Mouse (Mus musculus): Measurements from ENCODE around the gene Foxp2. TPM values are rescaled to one million over a fixed set of nuclear protein-coding genes. Genes with fewer than 3 reads are reported as not detected.

Gene Foxp2
- total RNA-seq (2015), result not detected in 2 replicates
- total RNA-seq (2017), result not detected in 2 replicates

- peak; percentile 40; the same call in 1 of the 2 replicates for ATAC-seq (ENCODE audit: poor library complexity, severe bottlenecking)
Measured at GRCm38 (mm10) chr6:14901183-14901970, at the start of gene Foxp2. Foxp2 (plus strand) TSS chr6:14901349.

DNA sequence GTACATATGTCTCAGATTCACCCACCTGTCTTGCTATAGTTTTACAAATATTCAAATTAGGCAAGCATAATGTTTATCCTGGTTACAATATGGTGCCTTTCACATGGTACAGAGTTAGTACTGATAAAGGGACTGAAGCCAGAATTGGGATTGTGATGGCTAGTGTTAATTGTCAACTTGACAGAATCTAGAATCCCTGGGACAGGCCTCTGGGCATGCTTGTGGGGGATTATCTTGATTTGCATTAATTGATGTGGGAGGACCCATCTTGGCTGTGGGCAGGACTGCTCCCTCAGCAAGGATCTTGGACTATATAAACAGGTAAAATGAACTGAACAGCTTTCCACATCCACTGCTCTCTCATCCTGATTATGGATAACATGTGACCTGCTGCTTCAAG is 15.9 kb upstream of the Foxp2 start:
- no peak for ATAC-seq (ENCODE audit: poor library complexity, severe bottlenecking)

DNA sequence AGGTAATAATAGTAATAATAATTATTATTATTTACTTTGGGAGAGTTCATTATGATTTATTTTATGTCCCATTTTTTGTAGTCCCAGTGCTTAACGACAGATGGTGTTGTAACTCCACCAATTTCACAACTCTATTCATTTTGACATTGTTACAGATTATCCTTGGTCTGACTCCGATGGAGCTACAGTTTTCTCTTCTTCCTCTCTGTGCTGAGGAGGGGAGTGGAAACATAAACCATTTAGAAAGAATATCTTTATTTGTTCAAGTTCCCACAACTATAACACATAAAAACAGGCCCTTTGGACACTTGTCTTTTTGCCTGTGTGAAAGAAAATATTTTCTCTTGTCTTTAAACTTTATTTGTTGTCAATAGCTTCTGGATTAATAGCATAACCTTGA is 4.1 kb upstream of the Foxp2 start:
- ATAC-seq (ENCODE audit: poor library complexity, severe bottlenecking), result no peak

DNA sequence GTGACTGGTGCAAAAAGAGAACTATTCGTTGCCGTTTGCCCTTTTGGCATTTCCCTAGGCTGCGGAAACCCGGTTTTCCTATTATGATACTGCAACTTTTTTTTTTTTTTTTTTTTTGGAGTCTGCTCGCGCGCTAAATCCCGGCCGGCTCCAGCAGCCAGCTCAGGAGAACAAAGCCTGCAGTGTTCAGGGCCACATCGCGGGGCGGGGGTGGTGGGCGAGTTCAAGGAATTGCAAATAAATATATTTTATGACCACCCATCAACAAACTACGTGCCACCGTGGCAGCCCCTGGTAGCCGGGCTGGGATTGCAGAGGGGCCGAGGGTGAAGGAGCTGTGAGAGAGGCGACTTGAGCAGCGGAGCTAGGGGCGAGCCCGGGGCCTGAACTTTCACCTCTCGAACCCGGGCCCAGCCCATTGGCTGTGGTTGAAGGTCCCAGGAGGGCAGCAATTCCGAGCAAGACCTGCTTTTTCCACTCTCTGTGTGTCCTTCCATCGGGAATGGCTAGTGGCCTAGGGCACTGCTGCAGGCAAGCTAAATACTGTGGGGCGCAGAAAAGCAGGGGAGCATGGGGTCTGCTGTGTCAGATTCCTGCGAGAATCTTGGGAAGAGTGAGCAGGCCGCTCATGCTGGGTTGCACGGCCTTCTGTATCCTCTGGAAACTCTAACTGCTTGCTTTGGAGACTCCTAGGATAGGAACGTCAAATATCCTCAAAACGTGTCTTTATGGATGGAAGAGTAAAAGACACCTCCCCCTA is 2.9 kb upstream of the Foxp2 start:
- no peak for ATAC-seq (ENCODE audit: poor library complexity, severe bottlenecking)

DNA sequence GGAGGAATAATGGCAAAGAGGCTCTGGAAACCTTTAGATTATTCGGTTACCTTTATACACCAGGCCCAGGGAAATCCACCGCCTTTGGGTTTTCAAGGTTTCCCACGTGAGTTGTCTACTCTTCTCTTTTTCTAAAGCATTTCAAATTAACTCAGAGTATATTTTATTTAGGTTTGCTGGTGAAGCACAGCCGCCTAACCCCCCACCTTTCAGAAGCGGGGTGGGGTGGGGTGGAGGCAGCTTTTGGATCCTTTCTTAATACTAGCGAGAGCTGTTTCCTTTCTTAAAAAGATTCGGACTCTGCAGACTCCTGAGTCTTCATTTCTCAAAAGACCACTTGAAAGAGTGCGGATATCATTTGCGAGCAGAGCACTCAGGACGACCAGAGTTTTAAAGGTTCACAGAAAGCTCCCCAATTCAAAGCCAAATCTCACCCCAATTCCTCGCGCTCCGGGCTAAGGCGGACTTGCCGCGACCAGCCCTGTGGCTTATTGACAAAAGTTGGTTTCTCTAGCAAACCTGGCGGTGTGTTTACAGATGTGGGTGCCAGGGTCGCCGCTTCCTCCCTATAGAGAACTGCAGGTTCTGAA is 2.0 kb upstream of the Foxp2 start:
- no peak for ATAC-seq (ENCODE audit: poor library complexity, severe bottlenecking)

DNA sequence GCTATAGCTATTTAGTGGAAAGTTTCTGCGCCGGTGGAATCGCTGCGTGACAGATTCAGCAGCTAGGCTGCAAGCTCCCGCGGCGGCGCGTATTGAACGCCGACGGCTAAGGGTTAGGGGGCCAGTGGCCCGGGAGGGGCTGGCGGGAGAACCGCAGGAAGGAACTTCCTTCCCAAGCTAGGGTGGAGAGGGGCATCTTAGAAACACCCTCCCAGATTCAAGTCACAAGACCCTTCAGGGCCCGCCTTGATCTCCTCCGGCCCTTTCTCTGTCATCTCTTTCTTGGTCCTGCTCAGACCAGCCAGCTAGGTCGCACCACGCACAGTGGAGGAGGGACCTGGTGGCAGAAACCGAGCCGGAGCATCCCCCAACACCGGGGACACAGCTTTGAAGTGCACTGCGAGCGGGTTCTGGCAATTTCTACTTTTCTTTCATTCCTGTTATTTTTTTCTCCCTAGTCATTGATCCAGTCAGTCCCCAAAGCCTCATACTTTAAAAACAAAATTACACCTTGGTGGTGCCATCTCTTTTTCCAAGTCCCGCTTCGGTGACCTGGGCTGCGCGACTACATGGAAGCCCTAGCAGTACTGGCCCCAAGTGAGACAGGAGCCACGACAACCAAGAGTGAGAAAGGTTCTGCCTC is 1.1 kb upstream of the Foxp2 start:
- no peak for ATAC-seq (ENCODE audit: poor library complexity, severe bottlenecking)

GRCm38 (mm10) chr6:14900579-14901021 is 549 bp upstream of the Foxp2 start:
- no peak for ATAC-seq (ENCODE audit: poor library complexity, severe bottlenecking)

DNA sequence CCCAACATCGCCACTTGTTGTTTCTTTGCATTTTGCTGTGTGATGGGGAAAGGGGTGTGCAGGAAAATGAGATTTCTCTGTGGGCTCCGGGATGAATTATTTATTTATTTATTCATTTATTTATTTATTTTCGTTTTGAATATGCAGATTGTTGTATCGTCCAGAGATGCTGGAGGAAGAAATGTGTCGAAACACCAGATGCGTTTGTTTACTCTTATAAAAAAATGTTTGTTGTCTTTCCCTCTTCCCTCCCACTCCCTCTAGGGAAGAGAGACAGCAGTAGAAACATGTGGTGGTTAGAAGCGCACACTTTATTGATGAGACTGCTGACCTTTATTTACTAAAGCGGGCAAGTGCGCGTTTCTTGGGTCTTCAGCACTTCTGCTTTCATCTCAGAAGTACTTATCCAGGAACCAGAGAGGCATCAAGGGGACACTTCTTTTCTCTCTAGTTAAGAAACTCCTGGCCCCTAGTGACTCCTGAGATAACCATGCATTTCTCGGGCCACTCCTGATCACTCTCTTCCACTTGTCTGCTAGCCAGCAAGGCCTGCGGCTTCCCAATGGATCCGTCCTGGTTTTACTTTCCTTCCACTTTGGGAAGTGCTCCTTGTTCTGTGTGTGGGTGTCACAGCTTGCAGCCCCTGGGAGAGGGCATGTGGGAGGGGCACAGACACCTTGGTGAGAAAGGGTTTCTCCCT is 972 bp downstream of the Foxp2 start:
- no peak for ATAC-seq (ENCODE audit: poor library complexity, severe bottlenecking)

- ATAC-seq (ENCODE audit: poor library complexity, severe bottlenecking), result no peak
Measured at GRCm38 (mm10) chr6:14903271-14903965, 2.3 kb downstream of the Foxp2 start.

GRCm38 (mm10) chr6:14915066-14915465 is 13.9 kb downstream of the Foxp2 start:
- no peak for ATAC-seq (ENCODE audit: poor library complexity, severe bottlenecking)

DNA sequence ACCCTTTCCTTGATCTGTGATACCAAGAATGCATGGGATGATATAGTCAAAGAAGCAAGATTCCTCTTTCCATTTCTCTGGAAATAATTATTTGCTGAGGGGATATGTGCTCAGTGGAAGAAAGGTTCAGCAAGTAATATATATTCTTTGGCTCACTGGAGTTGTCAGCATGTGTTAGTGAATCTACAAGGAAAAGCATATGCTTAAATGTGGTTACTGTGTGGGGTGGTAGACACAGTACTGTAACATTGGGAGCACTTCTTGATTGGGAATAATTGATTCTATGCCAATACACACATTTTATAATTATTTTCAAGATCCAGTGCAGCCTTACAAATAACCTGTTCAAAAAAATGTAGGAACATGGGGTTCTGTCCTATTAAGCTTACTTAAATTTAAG is 21.6 kb downstream of the Foxp2 start:
- ATAC-seq (ENCODE audit: poor library complexity, severe bottlenecking), result no peak

DNA sequence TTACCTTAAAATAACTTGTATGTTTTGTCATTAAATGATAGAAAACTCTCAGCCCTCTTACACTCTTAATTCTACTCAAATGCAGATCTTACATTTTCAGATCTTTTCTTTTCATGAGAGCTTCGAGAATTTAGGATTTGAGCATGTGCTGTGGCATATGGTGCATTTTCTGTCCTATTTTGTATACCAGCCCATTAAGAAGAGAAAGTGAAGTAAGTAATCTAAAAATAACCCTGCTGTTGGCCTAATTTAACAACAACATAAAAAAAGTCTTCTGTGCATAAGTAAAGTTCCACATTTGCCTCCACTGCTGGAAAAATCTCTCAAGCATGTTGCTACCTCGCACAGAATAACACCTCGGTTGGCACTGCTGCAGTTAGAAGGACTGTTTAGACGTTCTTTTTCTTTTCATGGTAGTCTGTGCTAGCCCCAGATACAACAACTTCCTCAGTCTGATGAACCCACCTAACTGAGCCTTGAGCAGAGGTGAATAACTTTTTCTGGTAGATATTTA is 23.9 kb downstream of the Foxp2 start:
- ATAC-seq (ENCODE audit: poor library complexity, severe bottlenecking), result no peak

GRCm38 (mm10) chr6:14951060-14951459 is 49.9 kb downstream of the Foxp2 start:
- no peak for ATAC-seq (ENCODE audit: poor library complexity, severe bottlenecking)

DNA sequence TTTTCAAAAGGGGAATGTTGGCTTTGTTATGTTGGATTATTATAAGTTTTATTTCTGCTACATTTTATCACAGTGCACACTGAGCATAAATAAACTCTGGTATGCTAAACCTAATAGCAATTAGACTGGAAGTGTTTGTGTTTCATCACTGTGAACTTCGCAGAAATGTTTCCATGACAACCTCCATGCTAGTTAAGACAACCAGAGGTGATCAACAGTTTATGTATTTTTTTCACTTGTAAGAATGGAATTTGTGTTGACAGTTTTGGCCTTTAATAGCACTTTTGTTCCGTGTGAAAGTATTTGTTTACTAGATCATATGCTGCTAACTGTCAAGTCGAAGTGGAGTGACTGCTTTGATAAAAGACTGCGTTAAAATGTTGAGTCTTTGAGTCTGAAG is 51.6 kb downstream of the Foxp2 start:
- ATAC-seq (ENCODE audit: poor library complexity, severe bottlenecking), result no peak

- ATAC-seq (ENCODE audit: poor library complexity, severe bottlenecking), result no peak
Measured at GRCm38 (mm10) chr6:14977042-14977441, 75.9 kb downstream of the Foxp2 start.

- ATAC-seq (ENCODE audit: poor library complexity, severe bottlenecking), result no peak
Measured at GRCm38 (mm10) chr6:14978201-14978600, 77.1 kb downstream of the Foxp2 start.

- ATAC-seq (ENCODE audit: poor library complexity, severe bottlenecking), result no peak
Measured at GRCm38 (mm10) chr6:15008113-15008512, 107.0 kb downstream of the Foxp2 start.

GRCm38 (mm10) chr6:15028488-15028887 is 127.3 kb downstream of the Foxp2 start:
- ATAC-seq (ENCODE audit: poor library complexity, severe bottlenecking), result no peak

GRCm38 (mm10) chr6:15029446-15030125 is 128.4 kb downstream of the Foxp2 start:
- ATAC-seq (ENCODE audit: poor library complexity, severe bottlenecking), result no peak
